Mouse (Mus musculus) erythroblast, embryonic 14.5 days (primary cell): ENCODE measurements around the gene Hnrnpa3. TPM values are rescaled to one million over a fixed set of nuclear protein-coding genes. Genes with fewer than 3 reads are reported as not detected.
"Not testable (repeated sequence)": the region's sequence is repeated elsewhere in the genome, so short reads cannot be mapped to it uniquely, and the experiment has no call there.

Source experiments
- H3K27me3 ChIP-seq: 2 replicates; pipeline ENCODE4 v1.6.1; 2012; ENCODE audit warnings: inconsistent platforms; ENCODE audit not compliant: control insufficient read depth
- H3K36me3 ChIP-seq: 2 replicates; pipeline ENCODE4 v1.6.1; 2012; ENCODE audit warnings: mild to moderate bottlenecking, inconsistent platforms; ENCODE audit not compliant: control insufficient read depth
- H3K4me1 ChIP-seq: 2 replicates; pipeline ENCODE4 v1.6.1; 2012; ENCODE audit warnings: inconsistent platforms; ENCODE audit not compliant: control insufficient read depth
- H3K4me3 ChIP-seq: replicated peaks from 2 replicates; pipeline ENCODE3; 2012; ENCODE audit warnings: moderate library complexity, mild to moderate bottlenecking, inconsistent platforms
- H3K9me3 ChIP-seq: 2 replicates; pipeline ENCODE4 v1.6.1; 2012; ENCODE audit warnings: low read length, inconsistent platforms, mixed read lengths; ENCODE audit not compliant: control insufficient read depth
- GATA1 ChIP-seq: IDR thresholded peaks from 2 replicates; pipeline ENCODE4 v1.6.1; 2012; ENCODE audit warnings: low read length, inconsistent platforms, mixed read lengths
- TAL1 ChIP-seq: IDR thresholded peaks from 3 replicates; pipeline ENCODE4 v1.6.1; 2012; ENCODE audit warnings: low read length, inconsistent platforms, mixed read lengths
- polyA plus RNA-seq: library from polyadenylated mRNA; stranded (reverse); fragments of >175 nt; gene quantifications from 2 replicates; pipeline ENCODE4 v1.2.3, GENCODE M21; 2012

The Hnrnpa3 gene
- polyA plus RNA-seq, 1 experiment: 16.1 TPM

GRCm38 (mm10) chr2:75621873-75622654, 37.0 kb upstream of the Hnrnpa3 start:
- TF ChIP-seq TAL1 (no peak), GATA1 (no peak)
- Histone ChIP-seq H3K36me3 (no peaks in the 10 kb centered on the region), H3K9me3 (no peaks in the 10 kb centered on the region), H3K27me3 (no peaks in the 10 kb centered on the region), H3K4me1 (no peaks in the 10 kb centered on the region), H3K4me3 (no peak overlapping the region)

- Histone ChIP-seq H3K36me3 (no peaks in the 10 kb centered on the region), H3K27me3 (no peaks in the 10 kb centered on the region), H3K9me3 (no peaks in the 10 kb centered on the region), H3K4me1 (no peaks in the 10 kb centered on the region), H3K4me3 (no peak overlapping the region)
- TF ChIP-seq TAL1: no peak
- TF ChIP-seq GATA1: no peak
Observed at GRCm38 (mm10) chr2:75625086-75625485, 34.0 kb upstream of the Hnrnpa3 start.

- H3K36me3 ChIP-seq: no peaks in the 10 kb centered on the region
- H3K27me3 ChIP-seq: no peaks in the 10 kb centered on the region
- no peak overlapping the region for H3K4me3 ChIP-seq
- no peak for TF ChIP-seq TAL1
- no peak for TF ChIP-seq GATA1
- H3K9me3 ChIP-seq: no peaks in the 10 kb centered on the region
- no peaks in the 10 kb centered on the region for H3K4me1 ChIP-seq
Observed at GRCm38 (mm10) chr2:75626597-75627440, 32.2 kb upstream of the Hnrnpa3 start.

- TF ChIP-seq TAL1 (no peak), GATA1 (no peak)
- no peak overlapping the region for H3K4me3 ChIP-seq
- H3K9me3 ChIP-seq: no peaks in the 10 kb centered on the region
- H3K36me3 ChIP-seq: no peaks in the 10 kb centered on the region
- H3K27me3 ChIP-seq: no peaks in the 10 kb centered on the region
- H3K4me1 ChIP-seq: no peaks in the 10 kb centered on the region
Observed at GRCm38 (mm10) chr2:75628487-75628886, 30.6 kb upstream of the Hnrnpa3 start.

- Histone ChIP-seq H3K36me3 (no peaks in the 10 kb centered on the region), H3K9me3 (no peaks in the 10 kb centered on the region), H3K4me3 (no peak overlapping the region), H3K27me3 (no peaks in the 10 kb centered on the region), H3K4me1 (peaks cover 3% of the 10 kb centered on the region)
- no peak for TF ChIP-seq TAL1
- TF ChIP-seq GATA1: no peak
Observed at GRCm38 (mm10) chr2:75631421-75631820, 27.6 kb upstream of the Hnrnpa3 start.

GRCm38 (mm10) chr2:75632043-75632442, 27.0 kb upstream of the Hnrnpa3 start:
- no peak for TF ChIP-seq TAL1
- peaks cover 6% of the 10 kb centered on the region for H3K4me1 ChIP-seq
- H3K36me3 ChIP-seq: no peaks in the 10 kb centered on the region
- no peaks in the 10 kb centered on the region for H3K9me3 ChIP-seq
- no peaks in the 10 kb centered on the region for H3K27me3 ChIP-seq
- H3K4me3 ChIP-seq: no peak overlapping the region

- Histone ChIP-seq H3K27me3 (no peaks in the 10 kb centered on the region), H3K4me3 (no peak overlapping the region), H3K36me3 (no peaks in the 10 kb centered on the region), H3K4me1 (peaks cover 6% of the 10 kb centered on the region), H3K9me3 (no peaks in the 10 kb centered on the region)
- TF ChIP-seq TAL1 (no peak), GATA1 (no peak)
Observed at GRCm38 (mm10) chr2:75632721-75633181, 26.3 kb upstream of the Hnrnpa3 start.

GRCm38 (mm10) chr2:75633381-75633780, 25.7 kb upstream of the Hnrnpa3 start:
- Histone ChIP-seq H3K27me3 (no peaks in the 10 kb centered on the region), H3K36me3 (no peaks in the 10 kb centered on the region), H3K9me3 (no peaks in the 10 kb centered on the region), H3K4me1 (peaks cover 6% of the 10 kb centered on the region), H3K4me3 (no peak overlapping the region)
- TF ChIP-seq GATA1 (no peak), TAL1 (no peak)

GRCm38 (mm10) chr2:75633784-75634183, 25.3 kb upstream of the Hnrnpa3 start:
- H3K36me3 ChIP-seq: no peaks in the 10 kb centered on the region
- H3K4me1 ChIP-seq: peaks cover 6% of the 10 kb centered on the region
- H3K4me3 ChIP-seq: no peak overlapping the region
- H3K9me3 ChIP-seq: no peaks in the 10 kb centered on the region
- no peak for TF ChIP-seq TAL1
- TF ChIP-seq GATA1: no peak
- no peaks in the 10 kb centered on the region for H3K27me3 ChIP-seq

- not testable (repeated sequence) for H3K9me3 ChIP-seq, H3K36me3 ChIP-seq, H3K4me1 ChIP-seq, H3K4me3 ChIP-seq, H3K27me3 ChIP-seq
Observed at GRCm38 (mm10) chr2:75634431-75634830, 24.6 kb upstream of the Hnrnpa3 start.
